Mouse (Mus musculus) forebrain, embryonic 10.5 days (tissue): ENCODE measurements around the gene Gm14862. TPM values are rescaled to one million over a fixed set of nuclear protein-coding genes. Genes with fewer than 3 reads are reported as not detected.

Experiments
- DNase-seq: peaks from one replicate; pipeline ENCODE4 v3.0.0-alpha.2; 2017; ENCODE audit warnings: low spot score; ENCODE audit errors: extremely low spot score
- H3K27ac ChIP-seq: fragments of 300-500 bp; sonication (generic); 2 replicates; pipeline ENCODE4 v1.5.1; 2016; ENCODE audit warnings: mild to moderate bottlenecking
- H3K27me3 ChIP-seq: fragments of 300-500 bp; sonication (generic); 2 replicates; pipeline ENCODE4 v1.6.1; 2016; ENCODE audit warnings: mild to moderate bottlenecking; ENCODE audit not compliant: poor library complexity, severe bottlenecking
- H3K36me3 ChIP-seq: fragments of 300-500 bp; sonication (generic); replicated peaks from 2 replicates; pipeline ENCODE4 v1.6.1; 2016; ENCODE audit warnings: mild to moderate bottlenecking, moderate library complexity
- H3K4me1 ChIP-seq: fragments of 300-500 bp; sonication (generic); 2 replicates; pipeline ENCODE4 v1.6.1; 2016
- H3K4me3 ChIP-seq: fragments of 300-500 bp; sonication (generic); 2 replicates; pipeline ENCODE4 v1.5.1; 2016; ENCODE audit warnings: mild to moderate bottlenecking, moderate library complexity
- H3K9me3 ChIP-seq: fragments of 300-500 bp; sonication (generic); 2 replicates; pipeline ENCODE4 v1.6.1; 2016; ENCODE audit warnings: mild to moderate bottlenecking, moderate library complexity
- whole genome bisulfite sequencing: fragments of 180-500 bp; shearing (Covaris S2); methylation state at CpG from one replicate; pipeline ENCODE4 v1.1.7; 2016; 5-methylcytosine and 5-hydroxymethylcytosine counted together
- polyA plus RNA-seq: library from polyadenylated mRNA; unstranded; fragments of >200 nt; fragmentation: Nextera tagmentation; extraction: Ambion mirVana; gene quantifications from 2 replicates; pipeline ENCODE4 v1.2.1, GENCODE M21; 2016

Gene Gm14862
- polyA plus RNA-seq, 1 experiment from 2014 or later, result not detected

DNA sequence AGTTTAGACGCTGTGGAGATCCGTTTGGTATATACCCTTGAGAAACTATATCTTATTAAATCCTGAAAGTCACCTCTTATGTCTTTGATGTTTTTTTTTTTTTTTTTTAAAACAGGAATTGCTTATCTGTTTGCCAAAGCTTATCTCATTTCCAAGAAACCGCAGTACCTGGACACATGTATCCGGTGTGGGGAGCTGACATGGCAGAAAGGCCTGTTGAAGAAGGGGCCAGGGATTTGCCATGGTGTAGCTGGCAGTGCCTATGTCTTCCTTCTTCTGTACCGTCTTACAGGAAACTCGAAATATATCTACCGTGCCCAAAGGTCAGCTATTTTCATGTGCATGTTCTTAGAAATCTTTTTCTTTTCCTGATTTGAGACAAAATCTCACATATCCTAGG, 1.1 kb upstream of the Gm14862 start:
- H3K4me1 ChIP-seq, result no peaks in the 10 kb centered on the region

DNA sequence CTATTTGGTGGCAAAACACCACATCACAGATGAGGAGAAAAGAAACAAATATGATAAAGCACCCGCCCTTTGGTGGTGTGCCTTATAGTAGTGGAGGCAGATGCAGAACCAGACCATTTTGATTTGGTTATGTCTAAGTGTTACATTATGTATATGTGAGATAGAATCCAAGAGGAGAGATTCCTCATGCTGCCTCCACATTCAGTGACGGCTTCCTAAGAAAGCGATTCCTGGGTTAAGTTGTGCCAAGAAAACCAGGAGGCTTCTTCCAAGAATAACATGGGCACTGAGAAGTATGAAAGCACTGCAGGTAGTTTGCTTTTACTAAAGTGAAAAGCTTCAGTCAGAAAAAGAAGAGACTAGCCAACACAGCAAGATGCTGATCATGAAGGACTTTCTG, 1.8 kb downstream of the Gm14862 start:
- 92% methylated on average over 3 of the region's 3 CpGs for WGBS
- no peaks in the 10 kb centered on the region for H3K9me3 ChIP-seq
- H3K4me3 ChIP-seq, result no peak overlapping the region
- no peak overlapping the region for H3K27ac ChIP-seq
- no peaks in the 10 kb centered on the region for H3K27me3 ChIP-seq
- no peaks in the 10 kb centered on the region for H3K4me1 ChIP-seq
- no peak for DNase-seq
- H3K36me3 ChIP-seq, result no peaks in the 10 kb centered on the region

More for the DNA sequence above, 1.1 kb upstream of the Gm14862 start:
- Histone ChIP-seq H3K9me3 (no peaks in the 10 kb centered on the region), H3K36me3 (no peaks in the 10 kb centered on the region), H3K4me3 (no peak overlapping the region), H3K27ac (no peak overlapping the region), H3K27me3 (no peaks in the 10 kb centered on the region)
- 95% methylated on average over 7 of the region's 7 CpGs for WGBS
- DNase-seq, result no peak

DNA sequence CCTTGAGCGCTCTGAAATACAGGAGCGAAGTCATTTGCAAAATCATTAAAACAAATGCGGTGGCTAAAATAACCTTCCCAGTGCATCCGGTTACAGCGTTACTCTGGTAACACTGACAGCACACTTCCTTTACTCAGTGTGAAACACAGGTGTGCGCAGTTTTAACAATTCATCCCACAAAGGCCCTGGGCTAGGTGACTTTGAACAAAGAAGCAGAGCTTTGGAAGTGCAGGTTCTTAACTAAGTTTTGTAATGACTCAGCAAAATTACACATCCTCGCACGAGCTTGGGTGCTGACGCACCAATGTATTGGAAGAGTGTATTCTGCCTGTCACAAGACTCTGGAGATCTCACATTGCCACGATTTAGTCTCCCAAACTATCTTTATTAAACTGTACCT, 2.7 kb downstream of the Gm14862 start:
- no peaks in the 10 kb centered on the region for H3K9me3 ChIP-seq
- no peak overlapping the region for H3K4me3 ChIP-seq
- WGBS, result 85% methylated on average over 10 of the region's 10 CpGs
- H3K4me1 ChIP-seq, result 0 out of 2 replicates have a peak, but pooled peaks cover under 1% of the 10 kb centered on the region
- H3K27ac ChIP-seq, result no peak overlapping the region
- DNase-seq, result no peak
- H3K27me3 ChIP-seq, result no peaks in the 10 kb centered on the region
- H3K36me3 ChIP-seq, result no peaks in the 10 kb centered on the region

DNA sequence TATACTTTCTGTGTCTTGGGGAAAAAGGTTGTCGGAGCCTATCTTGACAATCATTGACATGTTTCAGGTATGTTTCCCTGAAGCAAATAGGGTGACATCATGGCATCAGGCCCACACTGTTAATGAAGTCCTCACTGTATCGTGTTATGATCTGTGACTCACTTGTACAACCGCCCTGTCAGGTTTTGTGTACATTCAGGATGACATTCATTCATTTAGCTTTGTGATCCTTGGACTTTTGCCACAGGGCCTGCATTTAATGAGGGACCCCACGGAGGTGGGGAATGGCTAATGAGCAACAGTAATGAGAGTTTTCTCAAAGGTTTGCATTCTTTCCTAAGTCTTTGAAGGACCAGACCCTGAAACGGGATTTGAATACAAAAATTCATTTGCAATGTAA, 7.8 kb downstream of the Gm14862 start:
- no peaks in the 10 kb centered on the region for H3K9me3 ChIP-seq
- peaks cover 13% of the 10 kb centered on the region for H3K4me1 ChIP-seq
- DNase-seq, result peak; percentile 15
- no peaks in the 10 kb centered on the region for H3K27me3 ChIP-seq
- no peak overlapping the region for H3K4me3 ChIP-seq
- no peak overlapping the region for H3K27ac ChIP-seq
- H3K36me3 ChIP-seq, result no peaks in the 10 kb centered on the region
- WGBS, result 60% methylated on average over 5 of the region's 5 CpGs

DNA sequence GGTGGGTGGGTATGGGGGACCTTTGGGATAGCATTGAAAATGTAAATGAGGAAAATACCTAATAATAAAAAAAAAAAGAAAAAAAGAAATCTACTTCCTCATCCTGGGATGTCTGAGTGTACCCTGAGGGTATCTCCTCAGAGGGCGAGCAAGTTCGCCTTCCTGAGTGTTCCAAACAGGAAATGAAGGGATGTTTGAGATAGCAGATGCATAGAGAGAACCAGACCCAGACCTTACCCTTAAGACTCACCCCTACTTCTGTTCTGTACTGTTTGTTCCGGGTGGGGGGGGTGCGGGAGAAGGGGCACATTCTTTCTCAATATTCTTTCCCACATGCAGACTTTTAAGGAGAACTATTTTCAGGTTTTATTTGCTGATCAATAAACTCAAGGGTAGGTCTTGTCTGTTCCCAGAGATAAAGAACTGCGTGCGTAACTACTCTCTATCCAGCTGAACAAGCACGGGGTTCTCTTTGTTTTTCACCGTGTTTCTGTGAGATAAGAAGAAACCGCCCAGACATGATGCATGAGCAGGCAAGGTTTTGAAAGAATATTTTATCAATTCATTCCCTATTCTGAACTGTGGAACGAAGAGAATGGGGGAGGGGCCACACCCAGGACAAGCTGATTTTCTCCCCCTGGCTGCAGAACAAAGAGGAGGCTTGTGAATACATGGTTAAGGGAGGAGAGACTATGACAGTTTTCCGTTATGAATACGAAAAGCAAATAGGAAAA, 11.9 kb downstream of the Gm14862 start:
- Histone ChIP-seq H3K4me3 (no peak overlapping the region), H3K4me1 (peaks cover 13% of the 10 kb centered on the region), H3K27ac (no peak overlapping the region), H3K9me3 (no peaks in the 10 kb centered on the region), H3K27me3 (no peaks in the 10 kb centered on the region), H3K36me3 (no peaks in the 10 kb centered on the region)
- 77% methylated on average over 12 of the region's 12 CpGs for whole genome bisulfite sequencing
- DNase-seq, result no peak

DNA sequence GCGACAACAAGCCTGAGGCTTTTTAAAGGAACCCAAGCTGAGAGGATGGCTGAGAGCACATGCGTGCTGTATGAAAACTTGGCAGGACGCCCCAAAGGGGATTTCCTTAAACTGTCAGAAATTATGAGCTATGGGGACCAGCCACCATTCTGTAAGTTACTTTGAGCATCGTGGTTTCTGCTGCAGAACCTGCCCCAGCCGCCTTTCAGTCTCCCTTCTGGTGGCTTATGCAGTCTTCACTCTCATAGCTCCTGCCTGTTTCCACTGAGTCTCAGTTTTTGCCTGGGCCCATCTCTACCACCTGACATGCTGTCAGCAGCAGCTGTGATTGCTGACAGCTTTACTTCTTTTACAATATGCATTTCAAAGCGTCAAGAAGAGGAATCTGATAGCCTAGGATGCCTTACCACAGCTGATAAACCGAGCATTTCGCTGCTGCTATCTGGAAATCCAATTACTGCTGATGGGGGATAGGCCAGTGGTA, 13.3 kb downstream of the Gm14862 start:
- Histone ChIP-seq H3K27ac (no peak overlapping the region), H3K27me3 (no peaks in the 10 kb centered on the region), H3K36me3 (no peaks in the 10 kb centered on the region), H3K4me3 (no peak overlapping the region), H3K9me3 (no peaks in the 10 kb centered on the region), H3K4me1 (peaks cover 6% of the 10 kb centered on the region)
- DNase-seq, result no peak
- 80% methylated on average over 8 of the region's 8 CpGs for WGBS

DNA sequence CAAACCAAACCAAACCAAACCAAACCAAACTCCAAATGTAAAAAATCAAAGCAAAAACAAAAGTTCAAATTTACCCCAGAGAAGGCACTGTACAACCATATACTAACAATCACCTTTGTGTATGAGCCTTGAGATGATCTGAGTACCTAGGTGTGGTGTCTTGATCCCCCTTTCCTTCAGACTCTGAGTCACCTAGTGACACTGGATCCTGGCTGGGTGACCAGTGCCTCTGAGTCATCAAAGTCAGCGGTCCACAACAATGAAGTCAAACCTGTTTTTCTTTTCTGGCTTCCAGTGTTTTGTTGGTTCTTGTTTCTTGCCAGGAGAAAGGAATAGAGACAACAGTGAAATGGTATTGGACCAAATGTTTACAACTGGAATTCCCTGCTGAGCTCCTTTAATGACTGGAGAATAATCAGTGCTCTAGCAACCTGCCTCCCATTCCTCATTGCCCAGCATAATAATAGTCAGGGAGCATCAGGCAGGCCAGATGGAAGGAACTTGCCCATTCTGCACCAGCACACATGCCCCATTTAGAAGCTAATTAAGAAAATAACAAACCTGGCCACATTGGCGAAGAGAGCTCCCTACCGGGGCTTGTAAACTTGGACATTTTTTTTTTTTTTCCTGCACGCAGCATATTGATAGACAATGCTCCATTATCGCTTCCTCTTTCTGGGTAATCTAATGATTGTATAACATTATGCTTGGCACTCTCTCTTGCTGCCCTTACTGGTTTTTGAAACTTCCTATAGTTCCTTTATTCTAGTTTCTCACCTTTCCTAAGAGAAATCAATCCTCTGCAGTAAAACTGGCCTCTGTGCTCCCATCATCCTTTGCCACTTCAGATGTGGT, 15.7 kb downstream of the Gm14862 start:
- H3K4me1 ChIP-seq, result 0 out of 2 replicates have a peak, but pooled peaks cover 4% of the 10 kb centered on the region
- no peak overlapping the region for H3K4me3 ChIP-seq
- DNase-seq, result no peak
- no peaks in the 10 kb centered on the region for H3K9me3 ChIP-seq
- no peaks in the 10 kb centered on the region for H3K27me3 ChIP-seq
- no peak overlapping the region for H3K27ac ChIP-seq
- no peaks in the 10 kb centered on the region for H3K36me3 ChIP-seq
- WGBS, result 86% methylated on average over 5 of the region's 5 CpGs

DNA sequence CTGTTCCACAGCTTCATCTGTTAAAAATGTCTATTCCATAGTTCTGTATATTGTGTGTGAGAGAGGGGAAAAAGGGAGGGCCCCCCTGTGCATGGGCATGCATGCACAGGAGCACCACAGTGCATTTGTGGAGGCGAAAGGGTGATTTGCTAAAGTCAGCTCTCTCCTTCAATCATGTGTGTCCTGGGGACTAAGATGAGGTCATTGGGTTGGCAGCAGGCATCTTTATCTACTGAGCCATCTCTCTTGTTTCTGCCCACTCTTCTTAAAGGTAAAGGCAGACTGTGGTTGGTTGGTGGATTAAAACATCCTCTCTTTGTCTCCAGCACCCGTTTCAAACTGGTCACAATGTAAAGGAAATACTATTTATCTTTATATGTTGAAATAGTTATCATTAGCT, 29.6 kb downstream of the Gm14862 start:
- H3K27me3 ChIP-seq, result no peaks in the 10 kb centered on the region
- no peak overlapping the region for H3K27ac ChIP-seq
- H3K4me1 ChIP-seq, result no peaks in the 10 kb centered on the region
- DNase-seq, result no peak
- 78% methylated on average over 2 of the region's 2 CpGs for WGBS
- H3K4me3 ChIP-seq, result no peak overlapping the region
- H3K9me3 ChIP-seq, result no peaks in the 10 kb centered on the region
- no peaks in the 10 kb centered on the region for H3K36me3 ChIP-seq

DNA sequence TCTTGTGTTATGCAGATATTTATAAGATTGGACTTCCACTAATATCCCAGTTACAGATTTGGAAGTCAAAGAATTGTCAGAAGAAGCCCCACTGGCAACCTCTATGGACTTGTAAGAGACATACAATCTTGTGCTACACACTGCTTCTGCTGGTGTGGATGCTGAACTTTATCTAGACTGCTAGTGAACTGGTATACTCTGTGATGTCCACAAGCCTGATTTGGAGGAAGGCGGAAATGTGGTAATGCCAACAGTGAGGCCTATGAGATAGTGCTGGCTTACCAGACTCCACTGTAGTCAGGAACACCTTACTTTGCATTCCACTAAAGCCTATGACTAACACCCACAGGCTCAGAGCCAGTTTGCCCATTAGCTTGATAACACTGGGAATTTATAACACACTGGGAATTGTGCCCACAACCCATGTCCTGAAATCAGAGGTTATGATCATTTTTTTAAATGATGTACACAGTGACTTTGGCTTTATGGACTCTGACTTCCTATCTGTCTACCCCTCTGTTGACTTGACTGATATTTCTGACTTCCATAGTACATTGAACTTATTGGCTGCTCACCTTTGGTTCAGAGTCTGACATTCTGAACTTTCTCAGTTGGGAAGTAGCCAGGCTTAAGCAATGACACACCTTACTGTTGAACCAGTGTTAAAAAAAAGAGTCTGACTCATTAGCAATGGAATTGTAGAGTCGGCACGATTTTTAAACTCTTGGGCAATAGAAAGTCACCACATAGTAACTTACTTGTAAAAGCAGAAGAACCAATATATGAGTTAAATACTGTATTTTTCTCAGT, 34.1 kb downstream of the Gm14862 start:
- Histone ChIP-seq H3K9me3 (no peaks in the 10 kb centered on the region), H3K36me3 (no peaks in the 10 kb centered on the region), H3K4me1 (no peaks in the 10 kb centered on the region), H3K4me3 (no peak overlapping the region), H3K27me3 (no peaks in the 10 kb centered on the region), H3K27ac (no peak overlapping the region)
- WGBS, result 94% methylated on average over 3 of the region's 3 CpGs
- DNase-seq, result no peak

DNA sequence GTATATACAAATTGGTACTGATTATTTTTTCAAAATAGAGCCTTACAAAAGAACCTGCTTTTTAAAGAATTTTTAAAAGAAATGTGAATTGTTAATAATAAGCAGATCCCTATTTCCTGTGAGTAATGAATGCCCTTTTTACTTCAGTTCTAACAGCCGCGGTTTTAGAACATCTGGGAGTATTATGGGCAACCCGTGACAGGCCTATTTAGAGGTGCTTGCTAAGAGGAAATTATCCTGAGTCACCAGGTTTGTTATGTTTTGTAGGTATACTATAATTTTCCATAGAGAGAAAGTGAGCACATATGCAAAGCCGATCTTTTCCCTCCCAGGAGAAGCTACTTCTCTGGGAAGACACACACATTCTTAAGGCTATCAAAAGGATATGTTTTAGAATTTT, 35.0 kb downstream of the Gm14862 start:
- Histone ChIP-seq H3K9me3 (no peaks in the 10 kb centered on the region), H3K27me3 (no peaks in the 10 kb centered on the region), H3K4me3 (no peak overlapping the region), H3K27ac (no peak overlapping the region), H3K4me1 (no peaks in the 10 kb centered on the region), H3K36me3 (no peaks in the 10 kb centered on the region)
- WGBS, result 87% methylated on average over 4 of the region's 4 CpGs
- DNase-seq, result no peak

DNA sequence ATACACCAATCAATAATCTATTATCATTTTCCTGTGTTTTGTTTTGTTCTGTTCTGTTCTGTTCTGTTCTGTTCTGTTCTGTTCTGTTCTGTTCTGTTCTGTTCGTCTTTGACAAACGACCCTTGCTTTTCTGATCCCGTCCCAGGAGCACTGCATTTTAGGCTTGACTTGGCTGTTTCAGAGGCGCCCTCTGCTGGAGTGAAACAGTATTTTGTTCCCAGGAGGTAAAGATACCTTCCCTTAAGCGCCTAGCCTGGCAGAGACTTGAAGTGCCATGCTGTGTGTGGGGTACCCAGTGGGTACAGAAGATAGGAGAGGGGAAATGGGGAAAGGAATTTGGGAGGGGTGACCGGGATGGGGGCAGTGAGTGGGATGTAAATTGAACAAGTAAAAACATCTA, 35.5 kb downstream of the Gm14862 start:
- Histone ChIP-seq H3K9me3 (no peaks in the 10 kb centered on the region), H3K4me3 (no peak overlapping the region), H3K27ac (no peak overlapping the region), H3K27me3 (no peaks in the 10 kb centered on the region), H3K36me3 (no peaks in the 10 kb centered on the region), H3K4me1 (no peaks in the 10 kb centered on the region)
- 27% methylated on average over 6 of the region's 6 CpGs for WGBS
- DNase-seq, result peak; percentile 35

DNA sequence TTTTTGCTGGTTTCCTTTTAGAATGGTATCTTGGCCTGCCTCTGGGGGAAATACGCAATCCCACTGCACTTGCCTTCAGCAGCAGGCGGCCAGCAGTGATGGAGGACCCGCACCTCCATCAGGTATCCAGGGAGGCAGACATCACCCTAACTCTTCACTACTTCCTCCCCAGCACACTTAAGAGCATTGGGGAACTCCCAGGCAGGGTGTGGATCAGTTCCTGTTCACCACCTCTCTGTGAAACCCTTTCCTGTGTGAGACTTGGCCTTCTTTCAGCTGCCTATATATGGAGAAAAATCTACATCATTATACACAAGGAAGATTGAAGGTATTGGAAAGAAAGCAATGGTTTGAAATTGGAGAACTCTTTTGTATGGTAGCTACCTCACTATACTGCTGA, 37.1 kb downstream of the Gm14862 start:
- H3K36me3 ChIP-seq, result no peaks in the 10 kb centered on the region
- H3K27me3 ChIP-seq, result no peaks in the 10 kb centered on the region
- DNase-seq, result no peak
- H3K4me3 ChIP-seq, result no peak overlapping the region
- H3K4me1 ChIP-seq, result no peaks in the 10 kb centered on the region
- H3K9me3 ChIP-seq, result no peaks in the 10 kb centered on the region
- no peak overlapping the region for H3K27ac ChIP-seq
- 85% methylated on average over 3 of the region's 3 CpGs for WGBS
